Mouse (Mus musculus) neural tube, embryonic 14.5 days (tissue): ENCODE measurements around the gene Bbs10. TPM values are rescaled to one million over a fixed set of nuclear protein-coding genes. Genes with fewer than 3 reads are reported as not detected.

ENCODE experiments used
- ATAC-seq: fragments of 200-750 bp; cut with Nextera tagmentation; 2 replicates; pipeline ENCODE4 v1.8.0; 2017; ENCODE audit warnings: low read depth, mild to moderate bottlenecking, moderate TSS enrichment, moderate library complexity
- H3K27ac ChIP-seq: fragments of 300-500 bp; sonication (generic); 2 replicates; pipeline ENCODE4 v1.5.1; 2014; ENCODE audit warnings: low read depth, mild to moderate bottlenecking, control low read depth, low read length, moderate library complexity, mixed read lengths
- H3K27me3 ChIP-seq: fragments of 300-500 bp; sonication (generic); 2 replicates; pipeline ENCODE4 v1.6.1; 2014; ENCODE audit warnings: low read length; ENCODE audit not compliant: control insufficient read depth, insufficient read depth
- H3K36me3 ChIP-seq: fragments of 300-500 bp; sonication (generic); 2 replicates; pipeline ENCODE4 v1.6.1; 2014; ENCODE audit warnings: low read length, mixed read lengths; ENCODE audit not compliant: control insufficient read depth, insufficient read depth
- H3K4me1 ChIP-seq: fragments of 300-500 bp; sonication (generic); 2 replicates; pipeline ENCODE4 v1.6.1; 2014; ENCODE audit warnings: low read length; ENCODE audit not compliant: control insufficient read depth, insufficient read depth
- H3K4me2 ChIP-seq: fragments of 300-500 bp; sonication (generic); 2 replicates; pipeline ENCODE4 v1.6.1; 2014; ENCODE audit warnings: mild to moderate bottlenecking, low read depth, low read length, control low read depth
- H3K4me3 ChIP-seq: fragments of 300-500 bp; sonication (generic); 2 replicates; pipeline ENCODE4 v1.5.1; 2014; ENCODE audit warnings: low read depth, low read length, control low read depth, mixed read lengths
- H3K9ac ChIP-seq: fragments of 300-500 bp; sonication (generic); replicated peaks from 2 replicates; pipeline ENCODE4 v1.6.1; 2014; ENCODE audit warnings: low read depth, mild to moderate bottlenecking, control low read depth, low read length, mixed read lengths
- H3K9me3 ChIP-seq: fragments of 300-500 bp; sonication (generic); 2 replicates; pipeline ENCODE4 v1.6.1; 2016; ENCODE audit warnings: low read length; ENCODE audit not compliant: control insufficient read depth
- WGBS: fragments of 180-500 bp; shearing (Covaris S2); extraction: QIAGEN DNeasy Blood & Tissue Kit; methylation state at CpG from one replicate; pipeline ENCODE4 v1.1.7; 2014; 5-methylcytosine and 5-hydroxymethylcytosine counted together
- polyA plus RNA-seq: library from polyadenylated mRNA; unstranded; fragments of >200 nt; fragmentation: Nextera tagmentation; extraction: Ambion mirVana; gene quantifications from 2 replicates; pipeline ENCODE4 v1.2.1, GENCODE M21; 2014

Bbs10 gene
- polyA plus RNA-seq, 1 experiment from 2014 or later = 6.3 TPM

GRCm38 (mm10) chr10:111273463-111274088, 24.9 kb upstream of the Bbs10 start:
- peaks cover 28% of the 10 kb centered on the region; the same call in 1 of the 2 replicates for H3K36me3 ChIP-seq
- WGBS = 21% methylated on average over 5 of the region's 5 CpGs
- no peak overlapping the region for H3K27ac ChIP-seq
- no peaks in the 10 kb centered on the region for H3K9me3 ChIP-seq
- ATAC-seq = peak; percentile 79; the same call in 1 of the 2 replicates
- H3K27me3 ChIP-seq = no peaks in the 10 kb centered on the region
- H3K4me1 ChIP-seq = no peaks in the 10 kb centered on the region
- H3K4me3 ChIP-seq = no peak overlapping the region
- no peak overlapping the region for H3K9ac ChIP-seq
- H3K4me2 ChIP-seq = no peak overlapping the region

- H3K4me3 ChIP-seq = no peak overlapping the region
- H3K9ac ChIP-seq = no peak overlapping the region
- no peaks in the 10 kb centered on the region for H3K9me3 ChIP-seq
- H3K36me3 ChIP-seq = peaks cover 24% of the 10 kb centered on the region; the same call in 1 of the 2 replicates
- no peaks in the 10 kb centered on the region for H3K4me1 ChIP-seq
- WGBS = 83% methylated on average over 2 of the region's 2 CpGs
- no peaks in the 10 kb centered on the region for H3K27me3 ChIP-seq
- no peak overlapping the region for H3K27ac ChIP-seq
- ATAC-seq = no peak
- no peak overlapping the region for H3K4me2 ChIP-seq
Observed at GRCm38 (mm10) chr10:111275822-111276221, 22.7 kb upstream of the Bbs10 start.

- Histone ChIP-seq H3K27ac (no peak overlapping the region), H3K9ac (no peak overlapping the region; the same call in 1 of the 2 replicates), H3K9me3 (no peaks in the 10 kb centered on the region), H3K27me3 (no peaks in the 10 kb centered on the region), H3K4me1 (peaks cover 9% of the 10 kb centered on the region), H3K36me3 (no peaks in the 10 kb centered on the region), H3K4me3 (peak overlapping the region; percentile 67), H3K4me2 (peak overlapping the region; percentile 66)
- WGBS = 52% methylated on average over 6 of the region's 6 CpGs
- no peak for ATAC-seq
Observed at GRCm38 (mm10) chr10:111297631-111298030, 848 bp upstream of the Bbs10 start.

- H3K9me3 ChIP-seq = no peaks in the 10 kb centered on the region
- H3K36me3 ChIP-seq = no peaks in the 10 kb centered on the region
- H3K4me1 ChIP-seq = peaks cover 9% of the 10 kb centered on the region
- 84% methylated on average over 6 of the region's 6 CpGs for WGBS
- ATAC-seq = no peak
- no peak overlapping the region for H3K4me3 ChIP-seq
- no peak overlapping the region for H3K9ac ChIP-seq
- H3K27me3 ChIP-seq = no peaks in the 10 kb centered on the region
- no peak overlapping the region for H3K27ac ChIP-seq
- H3K4me2 ChIP-seq = peak overlapping the region; percentile 66; the same call in 1 of the 2 replicates
Observed at GRCm38 (mm10) chr10:111299591-111299990, 1.1 kb downstream of the Bbs10 start.

- H3K4me3 ChIP-seq = no peak overlapping the region
- no peaks in the 10 kb centered on the region for H3K27me3 ChIP-seq
- no peaks in the 10 kb centered on the region for H3K36me3 ChIP-seq
- no peaks in the 10 kb centered on the region for H3K9me3 ChIP-seq
- H3K27ac ChIP-seq = no peak overlapping the region
- H3K9ac ChIP-seq = no peak overlapping the region
- no peak for ATAC-seq
- WGBS = 95% methylated on average over 5 of the region's 5 CpGs
- no peak overlapping the region for H3K4me2 ChIP-seq
- peaks cover 9% of the 10 kb centered on the region for H3K4me1 ChIP-seq
Observed at GRCm38 (mm10) chr10:111301041-111301440, 2.6 kb downstream of the Bbs10 start.

GRCm38 (mm10) chr10:111302486-111302885, 4.0 kb downstream of the Bbs10 start:
- ATAC-seq = no peak
- H3K36me3 ChIP-seq = no peaks in the 10 kb centered on the region
- H3K4me2 ChIP-seq = no peak overlapping the region
- no peaks in the 10 kb centered on the region for H3K27me3 ChIP-seq
- H3K27ac ChIP-seq = no peak overlapping the region
- no peaks in the 10 kb centered on the region for H3K9me3 ChIP-seq
- no peak overlapping the region for H3K4me3 ChIP-seq
- H3K4me1 ChIP-seq = peaks cover 9% of the 10 kb centered on the region
- no peak overlapping the region for H3K9ac ChIP-seq
- 94% methylated on average over 6 of the region's 6 CpGs for WGBS

- H3K27me3 ChIP-seq = no peaks in the 10 kb centered on the region
- no peak overlapping the region for H3K27ac ChIP-seq
- no peak overlapping the region for H3K4me3 ChIP-seq
- no peaks in the 10 kb centered on the region for H3K4me1 ChIP-seq
- no peaks in the 10 kb centered on the region for H3K9me3 ChIP-seq
- ATAC-seq = no peak
- no peaks in the 10 kb centered on the region for H3K36me3 ChIP-seq
- no peak overlapping the region for H3K9ac ChIP-seq
- 91% methylated on average over 13 of the region's 13 CpGs for WGBS
- no peak overlapping the region for H3K4me2 ChIP-seq
Observed at GRCm38 (mm10) chr10:111308850-111309501, 10.5 kb downstream of the Bbs10 start.

- Histone ChIP-seq H3K9ac (no peak overlapping the region), H3K36me3 (no peaks in the 10 kb centered on the region), H3K27me3 (no peaks in the 10 kb centered on the region), H3K27ac (no peak overlapping the region), H3K4me1 (no peaks in the 10 kb centered on the region), H3K9me3 (no peaks in the 10 kb centered on the region), H3K4me3 (no peak overlapping the region), H3K4me2 (no peak overlapping the region)
- no peak for ATAC-seq
- WGBS = 80% methylated on average over 6 of the region's 6 CpGs
Observed at GRCm38 (mm10) chr10:111313282-111313681, 14.8 kb downstream of the Bbs10 start.

GRCm38 (mm10) chr10:111314636-111315395, 16.3 kb downstream of the Bbs10 start:
- Histone ChIP-seq H3K27me3 (no peaks in the 10 kb centered on the region), H3K4me2 (no peak overlapping the region), H3K27ac (no peak overlapping the region), H3K9me3 (no peaks in the 10 kb centered on the region), H3K36me3 (no peaks in the 10 kb centered on the region), H3K4me1 (no peaks in the 10 kb centered on the region), H3K4me3 (no peak overlapping the region), H3K9ac (no peak overlapping the region)
- ATAC-seq = no peak
- WGBS = 82% methylated on average over 10 of the region's 10 CpGs
